Mouse (Mus musculus) embryonic facial prominence, embryonic 12.5 days (tissue): ENCODE results near the gene Rtn4r. TPM values are rescaled to one million over a fixed set of nuclear protein-coding genes. Genes with fewer than 3 reads are reported as not detected.

ENCODE experiments used
- ATAC-seq: fragments of 200-750 bp; cut with Nextera tagmentation; 2 replicates; pipeline ENCODE4 v1.8.0; 2017; ENCODE audit not compliant: insufficient number of reproducible peaks, insufficient read depth, low FRiP score, low TSS enrichment
- H3K27ac ChIP-seq: fragments of 300-500 bp; sonication (generic); 2 replicates; pipeline ENCODE4 v1.5.1; 2016; ENCODE audit warnings: mild to moderate bottlenecking
- H3K27me3 ChIP-seq: fragments of 300-500 bp; sonication (generic); 2 replicates; pipeline ENCODE4 v1.6.1; 2016; ENCODE audit warnings: mild to moderate bottlenecking, moderate library complexity
- H3K36me3 ChIP-seq: fragments of 300-500 bp; sonication (generic); 2 replicates; pipeline ENCODE4 v1.6.1; 2016; ENCODE audit warnings: mild to moderate bottlenecking
- H3K4me1 ChIP-seq: fragments of 300-500 bp; sonication (generic); 2 replicates; pipeline ENCODE4 v1.6.1; 2016
- H3K4me2 ChIP-seq: fragments of 300-500 bp; sonication (generic); replicated peaks from 2 replicates; pipeline ENCODE4 v1.6.1; 2016; ENCODE audit warnings: mild to moderate bottlenecking, moderate library complexity
- H3K4me3 ChIP-seq: fragments of 300-500 bp; sonication (generic); 2 replicates; pipeline ENCODE4 v1.5.1; 2016; ENCODE audit warnings: mild to moderate bottlenecking
- H3K9ac ChIP-seq: fragments of 300-500 bp; sonication (generic); 2 replicates; pipeline ENCODE4 v1.6.1; 2016; ENCODE audit warnings: mild to moderate bottlenecking, moderate library complexity
- H3K9me3 ChIP-seq: fragments of 300-500 bp; sonication (generic); 2 replicates; pipeline ENCODE4 v1.6.1; 2016; ENCODE audit warnings: mild to moderate bottlenecking, moderate library complexity
- WGBS: fragments of 180-500 bp; shearing (Covaris S2); methylation state at CpG from one replicate; pipeline ENCODE4 v1.1.7; 2016; 5-methylcytosine and 5-hydroxymethylcytosine counted together
- polyA plus RNA-seq: library from polyadenylated mRNA; unstranded; fragments of >200 nt; fragmentation: Nextera tagmentation; extraction: Ambion mirVana; gene quantifications from 2 replicates; pipeline ENCODE4 v1.2.1, GENCODE M21; 2016

Rtn4r gene
- polyA plus RNA-seq, 1 experiment from 2014 or later: 3.4 TPM

DNA sequence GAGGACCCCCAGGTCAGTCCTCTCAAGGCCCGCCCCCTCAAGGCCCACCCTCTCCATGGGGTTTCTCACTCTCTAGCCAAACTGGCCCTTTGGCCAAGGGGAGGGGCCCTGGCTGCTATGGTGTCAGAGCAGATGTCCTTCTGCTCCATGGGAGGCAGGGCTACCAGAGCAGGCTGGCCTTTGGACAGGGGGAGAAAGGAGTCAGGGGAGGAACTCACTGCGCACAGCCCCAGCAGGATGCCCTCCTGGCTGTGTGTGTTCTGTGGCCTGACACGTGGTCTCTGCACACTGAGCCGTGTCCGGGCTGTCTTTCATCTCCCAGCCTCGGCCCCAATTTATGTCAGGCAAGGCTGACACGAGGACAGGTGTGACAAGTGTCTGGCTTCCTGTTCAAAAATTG is 8.6 kb downstream of the Rtn4r start:
- no peak overlapping the region for H3K9ac ChIP-seq
- H3K27ac ChIP-seq: no peak overlapping the region
- H3K4me2 ChIP-seq: no peak overlapping the region
- H3K4me3 ChIP-seq: no peak overlapping the region
- WGBS: 72% methylated on average over 7 of the region's 7 CpGs
- no peaks in the 10 kb centered on the region for H3K36me3 ChIP-seq
- no peaks in the 10 kb centered on the region for H3K9me3 ChIP-seq
- no peaks in the 10 kb centered on the region for H3K4me1 ChIP-seq
- 0 out of 2 replicates have a peak, but pooled peaks cover 7% of the 10 kb centered on the region for H3K27me3 ChIP-seq
- ATAC-seq: no peak

DNA sequence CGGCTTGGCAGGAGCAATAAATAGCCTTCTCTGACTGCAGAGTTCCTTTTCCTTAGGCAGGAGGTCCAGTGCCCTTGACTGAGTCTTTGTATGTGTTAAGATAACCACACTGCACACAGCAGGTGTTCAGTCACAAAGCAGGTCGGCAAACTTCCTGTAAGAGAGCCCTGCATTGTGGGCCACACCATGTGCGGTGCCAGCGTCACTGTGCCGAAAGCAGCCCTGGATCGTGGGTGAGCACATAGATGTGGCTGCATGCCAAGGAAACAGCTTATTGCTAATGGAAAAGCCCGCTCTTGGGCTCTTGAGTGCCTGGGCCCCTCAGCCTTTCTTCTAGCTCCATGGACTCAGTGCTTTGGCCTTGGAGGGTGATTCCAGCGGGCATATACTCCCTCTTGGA is 16.8 kb downstream of the Rtn4r start:
- 76% methylated on average over 8 of the region's 8 CpGs for WGBS
- Histone ChIP-seq H3K4me2 (no peak overlapping the region), H3K27ac (no peak overlapping the region), H3K4me1 (peaks cover 15% of the 10 kb centered on the region), H3K36me3 (no peaks in the 10 kb centered on the region), H3K9me3 (no peaks in the 10 kb centered on the region), H3K4me3 (no peak overlapping the region), H3K9ac (no peak overlapping the region), H3K27me3 (no peaks in the 10 kb centered on the region)
- ATAC-seq: no peak

DNA sequence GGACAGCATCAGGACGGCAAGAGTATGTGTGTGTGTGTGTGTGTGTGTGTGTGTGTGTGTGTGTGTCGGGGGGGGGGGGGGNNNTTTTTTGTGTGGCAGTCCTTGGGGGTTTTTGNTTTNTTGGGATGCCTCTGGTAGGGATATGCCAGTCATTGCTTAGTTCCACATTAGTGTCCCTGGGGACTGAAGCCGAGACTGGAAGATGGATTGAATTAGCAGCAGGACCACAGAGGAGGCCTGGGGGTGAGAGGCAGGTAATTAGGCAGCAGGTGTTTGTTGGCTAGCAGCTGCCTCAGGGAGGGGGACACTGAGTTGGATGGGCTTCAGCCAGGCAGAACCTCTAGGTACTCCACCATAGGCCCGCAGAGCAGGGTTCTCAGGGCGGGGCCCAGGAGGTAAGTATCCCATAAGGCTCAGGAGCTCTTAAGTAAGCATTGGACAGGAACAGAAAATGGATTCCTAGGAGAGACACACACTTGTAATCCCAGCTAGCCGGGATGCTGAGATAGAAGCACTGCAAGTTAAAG is 18.0 kb downstream of the Rtn4r start:
- Histone ChIP-seq H3K9me3 (no peaks in the 10 kb centered on the region), H3K4me1 (peaks cover 21% of the 10 kb centered on the region), H3K9ac (no peak overlapping the region), H3K27me3 (no peaks in the 10 kb centered on the region), H3K27ac (no peak overlapping the region), H3K36me3 (no peaks in the 10 kb centered on the region), H3K4me2 (no peak overlapping the region), H3K4me3 (no peak overlapping the region)
- WGBS: 67% methylated on average over 5 of the region's 6 CpGs
- no peak for ATAC-seq

DNA sequence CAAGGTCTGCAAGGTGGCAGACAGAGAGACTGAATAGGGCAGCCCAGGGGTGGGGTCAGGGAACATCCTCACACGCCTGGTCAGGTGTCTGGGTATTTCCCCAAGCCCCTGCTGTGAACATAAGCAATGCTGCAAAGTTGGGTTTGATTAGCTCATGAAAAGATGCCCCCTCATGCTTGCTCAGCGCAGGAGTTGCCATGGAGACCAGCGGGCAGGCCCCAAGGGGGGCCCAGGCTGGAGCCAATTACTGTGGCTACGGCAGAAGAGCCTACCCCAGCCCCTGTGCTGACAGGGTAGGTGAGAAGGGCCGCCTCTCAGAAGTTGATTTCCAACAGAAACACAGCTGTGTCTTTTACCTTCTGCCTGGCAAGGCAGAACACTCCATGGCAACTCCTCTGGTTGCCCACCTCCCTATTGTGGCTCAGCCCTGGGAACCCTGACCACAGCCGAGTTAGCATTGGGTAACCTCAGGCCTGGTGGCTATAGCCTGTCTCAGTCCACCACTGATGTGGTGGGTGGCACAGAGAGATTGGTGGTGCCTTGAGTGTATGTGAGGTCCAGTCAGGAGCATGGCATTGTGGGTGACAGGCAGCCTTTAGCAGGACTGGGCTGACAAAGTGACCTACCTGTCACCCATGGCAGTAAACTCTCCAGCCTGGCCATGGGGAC is 20.9 kb downstream of the Rtn4r start:
- Histone ChIP-seq H3K27ac (no peak overlapping the region), H3K36me3 (no peaks in the 10 kb centered on the region), H3K27me3 (0 out of 2 replicates have a peak, but pooled peaks cover 3% of the 10 kb centered on the region), H3K4me3 (no peak overlapping the region), H3K4me1 (peaks cover 21% of the 10 kb centered on the region), H3K4me2 (0 out of 2 replicates have a peak overlapping the region, but pooled peaks have one; percentile 21), H3K9ac (no peak overlapping the region), H3K9me3 (no peaks in the 10 kb centered on the region)
- ATAC-seq: peak; percentile 72; the same call in 1 of the 2 replicates
- 7% methylated on average over 6 of the region's 6 CpGs for WGBS

DNA sequence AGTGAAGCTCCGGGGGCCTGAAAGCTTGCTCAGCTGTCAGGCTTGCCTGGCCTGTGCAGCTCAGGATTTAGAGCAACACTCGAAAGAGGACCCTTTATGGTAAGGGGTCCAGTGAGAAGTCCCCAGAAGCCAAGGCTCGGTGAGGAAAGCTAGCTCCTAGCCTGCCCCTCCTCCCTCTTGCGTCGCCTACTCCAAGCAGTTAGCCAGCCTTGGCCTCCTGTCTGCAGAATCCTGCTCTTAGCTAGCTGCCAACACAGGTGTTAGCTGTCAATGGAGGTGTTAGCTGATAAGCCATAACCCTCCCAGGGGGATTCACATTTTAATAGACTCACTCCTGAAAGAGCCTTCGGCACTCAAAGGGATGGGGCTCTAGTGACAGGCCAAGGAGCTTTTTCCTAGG is 21.8 kb downstream of the Rtn4r start:
- no peak for ATAC-seq
- Histone ChIP-seq H3K4me1 (peaks cover 21% of the 10 kb centered on the region), H3K27me3 (0 out of 2 replicates have a peak, but pooled peaks cover 5% of the 10 kb centered on the region), H3K27ac (no peak overlapping the region), H3K9me3 (no peaks in the 10 kb centered on the region), H3K36me3 (no peaks in the 10 kb centered on the region), H3K4me2 (no peak overlapping the region), H3K9ac (no peak overlapping the region), H3K4me3 (no peak overlapping the region)
- WGBS: 52% methylated on average over 6 of the region's 6 CpGs

DNA sequence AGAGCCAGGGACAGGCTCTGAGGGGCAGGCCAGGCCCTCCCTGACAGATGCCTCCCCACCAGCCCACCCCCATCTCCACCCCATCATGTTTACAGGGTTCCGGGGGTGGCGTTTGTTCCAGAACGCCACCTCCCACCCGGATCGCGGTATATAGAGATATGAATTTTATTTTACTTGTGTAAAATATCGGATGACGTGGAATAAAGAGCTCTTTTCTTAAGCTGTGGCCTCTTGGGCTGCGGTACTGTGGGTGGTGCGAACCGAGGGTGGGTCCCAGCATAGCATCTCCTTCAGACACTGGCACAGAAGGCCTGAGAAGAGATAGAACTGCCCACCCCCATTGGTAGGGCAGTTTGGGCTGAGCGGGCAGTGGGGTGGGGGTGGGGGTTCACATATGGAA is 24.7 kb downstream of the Rtn4r start:
- Histone ChIP-seq H3K9me3 (no peaks in the 10 kb centered on the region), H3K4me1 (peaks cover 30% of the 10 kb centered on the region), H3K36me3 (no peaks in the 10 kb centered on the region), H3K27ac (peak overlapping the region; percentile 46; the same call in 1 of the 2 replicates), H3K9ac (no peak overlapping the region), H3K4me2 (no peak overlapping the region), H3K27me3 (0 out of 2 replicates have a peak, but pooled peaks cover 5% of the 10 kb centered on the region), H3K4me3 (no peak overlapping the region)
- 86% methylated on average over 12 of the region's 12 CpGs for WGBS
- ATAC-seq: no peak

DNA sequence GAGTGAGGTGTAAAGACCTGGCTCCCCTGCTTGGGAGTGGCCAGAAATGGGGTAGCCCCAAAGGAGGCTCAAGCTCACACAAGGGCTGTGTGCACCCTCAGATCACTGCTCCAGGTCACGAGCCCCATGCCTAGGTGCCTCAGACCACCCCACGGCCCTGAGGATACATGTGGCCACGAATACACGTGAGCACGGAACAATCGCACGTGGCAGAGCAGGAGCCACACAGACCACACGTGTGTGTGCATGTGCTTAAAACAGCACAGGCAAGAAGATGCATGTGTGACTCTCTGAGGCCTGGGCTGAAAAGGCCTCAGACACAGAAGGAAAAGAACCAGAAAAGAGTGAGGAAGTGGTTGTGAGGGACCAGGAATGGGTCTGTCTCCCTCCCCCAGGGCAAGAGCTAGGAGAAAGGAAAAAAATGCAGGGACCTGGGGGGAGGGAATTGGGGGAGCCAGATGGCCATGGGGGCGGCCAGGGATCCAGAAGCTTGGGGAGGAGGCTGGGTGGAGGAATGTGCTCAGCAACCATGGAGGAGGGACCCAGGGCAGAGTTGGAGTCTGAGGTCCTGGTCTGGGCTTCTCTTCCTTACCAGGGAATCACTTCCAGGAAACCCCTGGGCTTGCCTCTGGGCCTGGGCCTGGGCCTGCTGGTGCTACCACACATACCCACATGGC is 25.5 kb downstream of the Rtn4r start:
- 83% methylated on average over 9 of the region's 9 CpGs for WGBS
- Histone ChIP-seq H3K4me1 (peaks cover 27% of the 10 kb centered on the region), H3K4me2 (no peak overlapping the region), H3K9me3 (no peaks in the 10 kb centered on the region), H3K9ac (no peak overlapping the region), H3K4me3 (no peak overlapping the region), H3K36me3 (no peaks in the 10 kb centered on the region), H3K27ac (no peak overlapping the region), H3K27me3 (0 out of 2 replicates have a peak, but pooled peaks cover 5% of the 10 kb centered on the region)
- ATAC-seq: no peak

DNA sequence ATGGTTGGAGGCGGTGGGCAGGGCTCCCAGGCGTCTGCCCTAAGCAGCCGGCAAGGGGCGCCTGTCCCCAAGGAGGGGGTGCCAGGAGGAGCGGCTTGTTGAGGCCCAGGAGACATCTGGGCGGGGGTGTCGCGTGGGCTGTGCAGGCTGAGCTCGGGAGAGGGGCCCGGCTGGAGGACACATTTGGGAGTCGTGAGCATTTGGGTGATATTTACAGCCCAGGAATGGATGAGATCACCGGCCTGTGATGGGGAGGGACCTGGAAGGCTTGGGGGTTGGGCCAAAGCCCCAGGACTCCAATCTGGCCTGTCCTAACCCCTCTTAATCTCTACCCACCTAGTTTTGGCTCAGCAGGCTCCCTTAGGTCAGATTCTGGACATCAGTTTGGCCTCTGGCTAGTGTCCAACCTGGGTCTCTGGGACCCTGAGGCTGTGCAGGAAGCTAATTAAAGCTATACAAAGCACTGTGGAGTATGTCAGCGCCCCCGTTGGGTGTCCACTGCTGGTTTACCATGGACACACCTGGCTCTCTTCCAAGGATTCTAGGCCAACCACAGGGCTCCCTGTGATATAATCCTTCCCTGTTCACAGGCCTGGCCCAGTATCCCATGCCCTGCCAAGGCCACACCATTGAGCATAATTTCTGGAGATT is 27.2 kb downstream of the Rtn4r start:
- peaks cover 10% of the 10 kb centered on the region for H3K4me1 ChIP-seq
- no peak overlapping the region for H3K4me2 ChIP-seq
- H3K27me3 ChIP-seq: 0 out of 2 replicates have a peak, but pooled peaks cover 5% of the 10 kb centered on the region
- H3K36me3 ChIP-seq: no peaks in the 10 kb centered on the region
- no peaks in the 10 kb centered on the region for H3K9me3 ChIP-seq
- ATAC-seq: peak; percentile 18; the same call in 1 of the 2 replicates
- H3K4me3 ChIP-seq: no peak overlapping the region
- H3K9ac ChIP-seq: no peak overlapping the region
- no peak overlapping the region for H3K27ac ChIP-seq
- 44% methylated on average over 14 of the region's 14 CpGs for WGBS

DNA sequence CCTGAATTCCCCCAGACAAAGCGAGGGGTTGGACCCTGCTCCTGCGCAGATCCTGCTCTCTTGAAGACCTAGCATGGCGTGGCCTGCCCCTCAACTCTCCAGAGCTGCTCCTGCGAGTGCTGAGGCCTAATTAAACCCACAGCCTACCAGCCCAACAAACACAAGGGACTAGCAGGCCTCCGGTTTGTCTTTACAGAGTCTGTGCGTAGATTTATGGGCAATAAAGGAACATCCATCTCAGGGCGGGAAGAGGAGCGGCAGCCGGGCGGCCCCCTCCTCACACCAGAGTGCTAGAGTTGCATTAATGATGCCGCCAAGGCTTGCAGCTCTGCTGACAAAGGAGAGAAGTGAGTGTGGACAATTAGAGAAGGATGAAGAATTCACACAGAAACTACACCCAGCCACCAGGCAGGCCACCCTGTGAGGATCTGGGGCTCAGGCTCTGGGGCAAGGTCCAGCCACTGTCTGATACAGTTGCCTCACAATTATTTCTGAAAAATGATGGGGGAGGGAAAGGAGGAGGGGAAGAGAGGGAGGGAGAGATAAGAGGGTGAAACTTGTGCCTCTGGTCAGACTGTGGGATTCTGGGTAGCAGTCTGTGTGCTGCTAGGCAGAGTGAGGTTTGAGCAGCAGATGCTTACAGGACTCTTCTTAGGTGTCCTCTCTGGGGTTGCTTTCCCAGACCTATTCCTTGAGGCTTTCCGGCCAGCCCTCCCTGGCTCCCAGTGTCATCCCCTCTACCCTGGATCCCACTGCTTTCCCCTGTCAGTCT is 29.3 kb downstream of the Rtn4r start:
- WGBS: 72% methylated on average over 12 of the region's 12 CpGs
- Histone ChIP-seq H3K4me2 (no peak overlapping the region), H3K4me1 (peaks cover 12% of the 10 kb centered on the region), H3K27ac (no peak overlapping the region), H3K4me3 (no peak overlapping the region), H3K9me3 (no peaks in the 10 kb centered on the region), H3K36me3 (no peaks in the 10 kb centered on the region), H3K27me3 (0 out of 2 replicates have a peak, but pooled peaks cover 5% of the 10 kb centered on the region), H3K9ac (no peak overlapping the region)
- ATAC-seq: no peak

DNA sequence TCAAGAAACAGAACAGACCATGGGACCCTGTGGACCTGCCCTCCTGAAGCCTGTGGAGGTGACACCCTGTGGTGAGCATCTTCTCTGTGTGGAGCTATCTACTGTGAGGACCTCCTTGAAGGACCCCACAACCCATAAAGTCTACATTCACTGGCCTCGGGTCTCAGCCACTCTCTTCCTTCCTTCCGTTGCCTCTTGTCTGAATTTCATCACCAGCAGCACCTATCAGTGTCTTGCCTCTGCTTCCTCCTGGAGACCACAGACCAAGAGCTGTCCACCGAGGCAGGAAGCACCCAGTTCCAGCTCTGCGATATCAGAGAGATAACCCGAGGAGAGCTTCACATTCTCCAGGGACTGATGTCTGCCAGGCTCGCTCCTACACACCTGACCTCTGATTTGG is 31.8 kb downstream of the Rtn4r start:
- H3K27ac ChIP-seq: no peak overlapping the region
- H3K9ac ChIP-seq: no peak overlapping the region
- H3K4me2 ChIP-seq: no peak overlapping the region
- H3K9me3 ChIP-seq: no peaks in the 10 kb centered on the region
- WGBS: 87% methylated on average over 6 of the region's 6 CpGs
- H3K4me3 ChIP-seq: no peak overlapping the region
- H3K36me3 ChIP-seq: no peaks in the 10 kb centered on the region
- H3K27me3 ChIP-seq: no peaks in the 10 kb centered on the region
- H3K4me1 ChIP-seq: peaks cover 16% of the 10 kb centered on the region
- no peak for ATAC-seq

DNA sequence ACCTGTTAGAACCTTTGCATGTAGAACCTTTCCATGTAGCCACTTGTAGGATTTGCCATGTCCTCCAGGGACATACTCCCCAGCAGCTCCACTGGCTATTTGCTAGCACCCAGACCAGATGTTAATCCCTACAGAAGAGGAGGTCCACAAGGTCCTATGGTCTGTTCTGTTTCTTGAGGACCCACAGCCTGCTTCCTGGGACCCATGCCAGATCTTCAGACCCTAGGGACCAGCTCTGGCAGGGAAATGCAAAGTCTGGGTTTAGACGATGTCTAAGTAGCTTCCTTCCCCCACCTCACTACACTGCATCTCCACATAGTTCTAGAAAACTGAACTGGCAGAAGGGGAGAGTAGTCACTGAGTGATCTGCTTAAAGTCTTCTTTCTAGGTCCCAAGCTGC is 32.3 kb downstream of the Rtn4r start:
- 71% methylated on average over 1 of the region's 1 CpGs for WGBS
- no peak overlapping the region for H3K9ac ChIP-seq
- peaks cover 14% of the 10 kb centered on the region; the same call in 1 of the 2 replicates for H3K4me1 ChIP-seq
- no peak overlapping the region for H3K4me2 ChIP-seq
- ATAC-seq: no peak
- no peaks in the 10 kb centered on the region for H3K27me3 ChIP-seq
- no peaks in the 10 kb centered on the region for H3K9me3 ChIP-seq
- no peak overlapping the region for H3K27ac ChIP-seq
- no peaks in the 10 kb centered on the region for H3K36me3 ChIP-seq
- H3K4me3 ChIP-seq: no peak overlapping the region
